Comparison of ENCODE assay signal across 1 mouse cellular context in genomic region chr9:50499781-50500180, GRCm38 (mm10).
TF ChIP-seq lines count a peak whose summit lies in the region.

No protein-coding gene starts in this region.

TF ChIP-seq in myocyte, 11 proteins besides CTCF, POLR2A, EP300 and RAD21 (continued from another document):
- TF ChIP-seq MAX (IDR thresholded peaks at IDR 0.05; ENCODE audit: low read depth) (no peak), CEBPB (IDR thresholded peaks at IDR 0.05; ENCODE audit: insufficient read depth, poor library complexity, severe bottlenecking) (no peak), TCF12 (IDR thresholded peaks at IDR 0.05; ENCODE audit: insufficient read depth, poor library complexity, severe bottlenecking) (no peak), USF1 (IDR thresholded peaks at IDR 0.05; ENCODE audit: low read depth) (no peak), E2F4 (IDR thresholded peaks at IDR 0.05; ENCODE audit: insufficient read depth) (no peak), MYOD1 (IDR thresholded peaks at IDR 0.05; ENCODE audit: control insufficient read depth in 1 of 3, insufficient read length in 2 of 3, low read depth in 2 of 3) (no peak), SRF (IDR thresholded peaks at IDR 0.05; ENCODE audit: control insufficient read depth, insufficient read length, low read depth) (no peak), REST (IDR thresholded peaks at IDR 0.05; ENCODE audit: insufficient read depth, insufficient read length) (no peak), POLR2AphosphoS2 (IDR thresholded peaks at IDR 0.05; ENCODE audit: insufficient read length, low read depth) (no peak), MYOG (IDR thresholded peaks at IDR 0.05; ENCODE audit: control insufficient read depth in 1 of 3, insufficient read depth in 1 of 3, insufficient read length in 2 of 3, low read depth in 2 of 3) (no peak)
